Mouse (Mus musculus) lung, adult 2 months (tissue): ENCODE data around the gene Zfp638.

Experiments
- CTCF ChIP-seq: fragments of 200-500 bp; IDR thresholded peaks from 2 replicates; pipeline ENCODE4 v1.5.1; 2011; ENCODE audit warnings: mild to moderate bottlenecking, low read length, control low read depth; ENCODE audit not compliant: insufficient read depth
- POLR2A ChIP-seq: fragments of 200-500 bp; IDR thresholded peaks from 2 replicates; pipeline ENCODE4 v1.6.1; 2011; ENCODE audit warnings: low read depth, mild to moderate bottlenecking, control low read depth, low read length, borderline replicate concordance; ENCODE audit errors: extremely low read depth

- TF ChIP-seq CTCF (no peak), POLR2A (no peak)
Measured at GRCm38 (mm10) chr6:83830941-83831605, 35.8 kb upstream of the Zfp638 start.
